Mouse (Mus musculus): ENCODE measurements around the gene Shroom1.
"Not testable (repeated sequence)": the region's sequence is repeated elsewhere in the genome, so short reads cannot be mapped to it uniquely, and the experiment has no call there.

The Shroom1 gene

DNA sequence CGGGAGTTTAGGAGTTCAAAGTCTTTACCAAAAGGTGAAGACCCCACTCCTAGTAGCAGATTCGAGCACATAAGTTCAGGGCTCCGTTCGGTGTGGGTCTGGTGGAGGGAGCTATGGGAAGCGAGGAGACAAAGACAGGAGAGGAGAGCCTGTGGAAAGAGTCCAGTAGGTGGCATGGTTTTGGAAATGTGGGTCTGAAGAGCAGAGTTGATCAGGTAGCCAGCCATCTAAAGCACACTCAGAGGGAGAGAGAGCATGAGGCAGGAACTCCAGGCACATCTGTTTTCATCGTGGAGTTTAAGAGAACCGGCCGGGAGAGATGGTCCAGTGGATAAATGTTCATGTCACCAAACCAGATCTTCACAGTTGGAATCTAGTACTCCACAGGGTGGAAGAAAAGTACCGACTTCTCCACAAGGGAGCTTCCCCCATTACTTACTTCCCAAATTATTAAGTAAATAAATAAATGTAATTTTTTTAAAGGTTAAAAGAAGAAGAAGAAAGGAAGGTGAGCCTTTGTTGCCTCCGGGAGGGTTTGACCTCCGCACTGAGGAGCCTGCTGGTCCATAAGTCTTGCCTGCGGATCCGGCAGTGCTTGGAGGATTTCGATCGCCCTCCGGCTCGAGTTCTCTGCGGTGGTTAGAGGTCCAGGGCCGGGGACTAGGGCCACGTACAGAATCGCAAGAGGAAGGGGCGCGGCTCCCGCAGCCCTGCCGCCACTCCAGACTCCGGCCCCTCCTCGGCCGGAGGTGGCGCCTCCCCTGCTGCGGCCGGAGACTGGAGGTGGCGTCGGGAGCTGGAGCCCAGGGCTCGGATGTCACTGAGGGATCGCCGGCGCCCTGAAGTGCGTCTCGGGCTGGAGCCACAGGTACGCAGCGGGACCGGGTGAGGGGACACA is at the start of gene Shroom1, which contains the start of gene Gm10447:
TSS of gene Shroom1 (plus strand) at position 732 of the 898 bp plus-strand sequence.
TSS of gene Gm10447 (minus strand) at position 637 of the 898 bp plus-strand sequence.
- DNase-seq, result peak; percentile 77

DNA sequence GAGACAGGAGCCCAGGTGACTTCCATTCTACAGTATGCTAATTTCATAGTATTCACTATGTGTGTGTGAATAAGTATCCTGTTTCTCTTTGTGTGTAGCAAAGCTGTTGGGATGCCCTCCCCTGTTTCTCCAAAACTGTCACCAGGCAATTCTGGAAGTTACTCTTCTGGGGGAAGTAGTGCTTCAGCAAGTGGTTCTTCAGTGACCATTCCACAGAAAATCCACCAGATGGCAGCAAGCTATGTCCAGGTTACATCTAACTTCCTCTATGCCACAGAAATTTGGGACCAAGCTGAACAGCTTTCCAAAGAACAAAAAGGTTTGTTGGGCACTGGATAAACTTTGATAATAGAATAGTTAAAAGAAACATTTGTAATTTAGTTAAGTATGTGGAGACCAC is 45.3 kb upstream of the Shroom1 start:
- no peak for DNase-seq

DNA sequence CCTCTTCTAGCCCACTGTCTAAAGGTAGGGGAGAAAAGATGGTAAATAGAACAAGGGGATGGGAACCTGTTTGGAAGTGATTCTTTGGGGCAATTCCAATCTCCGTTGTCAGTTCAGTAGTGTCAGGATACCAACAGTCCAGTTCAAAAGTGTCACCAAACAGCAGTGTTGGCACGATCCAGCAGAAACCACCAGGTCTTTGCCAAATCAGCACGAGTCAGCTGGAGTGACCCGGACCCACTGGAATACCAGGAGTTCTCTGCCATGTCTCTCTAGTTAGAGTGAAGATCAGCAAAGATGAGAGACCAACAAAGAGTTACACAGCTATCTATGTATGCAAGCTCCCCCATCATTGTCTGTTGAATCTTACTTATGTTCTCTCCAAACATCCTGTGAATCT is 43.1 kb upstream of the Shroom1 start:
- no peak for DNase-seq

DNA sequence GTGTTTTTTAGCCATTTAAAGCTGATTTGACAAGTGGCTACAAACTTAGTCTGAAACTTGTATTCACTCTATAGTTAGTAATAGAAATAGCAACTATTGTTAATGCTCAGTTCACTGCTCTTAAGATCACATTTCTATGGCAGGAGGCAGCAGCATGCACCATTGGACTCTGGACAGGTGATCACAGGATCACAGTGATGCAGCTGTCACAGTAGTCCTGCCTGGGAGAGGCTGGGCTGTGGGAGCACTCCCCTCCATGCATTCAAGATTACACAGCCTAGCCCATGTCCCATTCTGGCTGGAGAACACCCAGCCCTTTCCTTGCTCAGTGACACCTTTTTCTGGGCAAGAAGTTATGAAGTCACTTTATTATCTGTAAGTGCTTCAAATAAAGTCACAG is 39.0 kb upstream of the Shroom1 start:
- DNase-seq, result no peak

- DNase-seq, result no peak
Observed at GRCm38 (mm10) chr11:53423036-53423435, 34.0 kb upstream of the Shroom1 start, which contains the start of gene Leap2. Gene Leap2, minus strand, starts transcription at chr11:53423170.

- DNase-seq, result peak; percentile 33
Observed at GRCm38 (mm10) chr11:53424826-53425225, 32.2 kb upstream of the Shroom1 start.

GRCm38 (mm10) chr11:53425251-53425650 is 31.8 kb upstream of the Shroom1 start:
- no peak for DNase-seq

- DNase-seq, result no peak
Observed at GRCm38 (mm10) chr11:53425711-53426255, 31.2 kb upstream of the Shroom1 start.

- DNase-seq, result not testable (repeated sequence)
Observed at GRCm38 (mm10) chr11:53426914-53427313, 30.1 kb upstream of the Shroom1 start.

GRCm38 (mm10) chr11:53427993-53428715 is 28.9 kb upstream of the Shroom1 start:
- DNase-seq, result no peak

- no peak for DNase-seq
Observed at GRCm38 (mm10) chr11:53428716-53429057, 28.3 kb upstream of the Shroom1 start.

GRCm38 (mm10) chr11:53429182-53429581 is 27.8 kb upstream of the Shroom1 start:
- DNase-seq, result no peak

DNA sequence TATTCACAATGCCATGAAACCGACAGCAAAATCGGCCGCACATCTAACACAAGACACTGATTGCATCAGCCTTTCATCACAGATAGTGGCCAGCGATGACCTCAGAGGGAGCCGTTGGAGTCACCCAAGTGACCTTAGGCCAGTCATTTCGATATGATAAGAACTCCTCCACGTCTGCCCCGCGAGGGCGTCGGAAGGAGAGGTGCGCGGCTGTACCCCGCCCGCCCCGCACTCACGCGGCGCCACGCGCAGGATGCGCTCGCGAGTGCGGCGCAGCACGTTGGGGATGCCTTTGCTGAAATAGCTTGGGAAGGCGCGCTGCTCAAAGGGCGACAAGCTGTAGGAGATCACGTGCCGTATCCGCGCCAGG is 26.7 kb upstream of the Shroom1 start:
- no peak for DNase-seq

GRCm38 (mm10) chr11:53430670-53431346 is 26.2 kb upstream of the Shroom1 start, which contains the start of the genes Uqcrq and Gdf9:
Gene Uqcrq, minus strand, starts transcription at chr11:53430831.
Gene Gdf9, plus strand, starts transcription at chr11:53431023.
- DNase-seq, result peak; percentile 99

DNA sequence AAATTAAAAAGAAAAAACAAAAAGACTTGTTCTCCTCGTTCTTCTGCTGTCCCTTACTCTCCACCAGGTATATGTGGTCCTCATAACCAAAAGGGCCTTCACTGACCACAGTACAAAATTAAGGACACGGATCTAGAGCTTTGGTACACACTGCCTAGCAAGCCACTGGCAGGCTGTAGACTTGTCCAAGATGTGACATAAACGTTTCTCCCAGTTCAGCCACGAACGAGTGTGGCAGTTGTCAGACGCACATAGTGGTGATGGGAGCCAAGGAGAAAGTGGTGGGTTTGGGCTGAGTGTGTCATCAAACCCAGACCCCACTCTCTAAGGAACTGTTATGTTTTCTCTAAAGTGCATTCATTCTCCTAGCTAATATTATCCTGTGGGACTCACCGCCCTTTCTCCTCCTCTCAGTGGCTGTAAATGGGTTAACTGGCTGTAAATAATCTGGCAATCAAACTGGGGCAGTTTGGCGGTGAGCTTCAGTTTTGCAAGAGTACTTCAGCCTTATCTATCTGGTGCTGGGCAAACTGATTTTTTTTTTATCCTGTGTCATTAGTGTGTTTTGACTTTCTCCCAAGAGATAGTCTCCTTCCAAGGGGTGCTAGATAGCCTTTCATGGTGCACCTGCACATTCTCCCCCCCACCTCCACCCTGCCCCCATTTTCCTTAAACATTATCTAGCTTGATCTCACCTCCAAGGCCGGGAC is 25.5 kb upstream of the Shroom1 start:
- peak; percentile 36 for DNase-seq

DNA sequence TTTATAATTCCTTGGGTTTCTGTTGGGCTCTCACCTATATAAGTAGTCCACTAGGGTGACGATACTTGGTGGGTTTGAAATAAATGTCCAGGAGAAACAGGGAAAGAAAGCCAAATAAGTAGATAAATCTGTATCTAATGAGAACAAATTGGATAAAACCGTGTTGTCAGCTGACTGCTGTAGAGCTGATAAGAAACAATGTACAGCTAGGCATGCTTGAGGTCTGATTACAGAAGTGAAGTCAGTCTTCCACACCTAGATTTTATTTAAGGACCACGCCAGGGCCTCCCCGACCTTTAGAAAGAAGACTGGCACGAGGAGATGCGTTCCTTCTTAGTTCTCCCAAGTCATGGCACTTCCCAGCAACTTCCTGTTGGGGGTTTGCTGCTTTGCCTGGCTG is 23.9 kb upstream of the Shroom1 start:
- DNase-seq, result no peak

GRCm38 (mm10) chr11:53435504-53435903 is 21.5 kb upstream of the Shroom1 start:
- DNase-seq, result no peak

DNA sequence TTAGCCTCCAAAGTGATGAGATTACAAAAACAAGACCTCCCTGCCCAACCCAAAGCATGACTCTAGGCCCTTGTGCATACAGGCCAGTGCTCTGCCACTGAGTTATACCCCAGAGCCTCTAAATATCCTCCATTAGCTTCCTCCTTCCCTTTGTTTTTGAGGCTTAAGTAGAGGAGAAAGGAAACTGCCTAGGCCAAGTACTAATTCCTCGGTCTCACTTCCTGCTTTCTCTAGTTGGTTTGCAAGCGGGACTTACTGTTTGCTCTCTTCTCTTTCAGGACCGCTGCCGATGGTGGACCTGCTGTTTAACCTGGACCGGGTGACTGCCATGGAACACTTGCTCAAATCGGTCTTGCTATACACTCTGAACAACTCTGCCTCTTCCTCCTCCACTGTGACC is 20.7 kb upstream of the Shroom1 start:
- no peak for DNase-seq

DNA sequence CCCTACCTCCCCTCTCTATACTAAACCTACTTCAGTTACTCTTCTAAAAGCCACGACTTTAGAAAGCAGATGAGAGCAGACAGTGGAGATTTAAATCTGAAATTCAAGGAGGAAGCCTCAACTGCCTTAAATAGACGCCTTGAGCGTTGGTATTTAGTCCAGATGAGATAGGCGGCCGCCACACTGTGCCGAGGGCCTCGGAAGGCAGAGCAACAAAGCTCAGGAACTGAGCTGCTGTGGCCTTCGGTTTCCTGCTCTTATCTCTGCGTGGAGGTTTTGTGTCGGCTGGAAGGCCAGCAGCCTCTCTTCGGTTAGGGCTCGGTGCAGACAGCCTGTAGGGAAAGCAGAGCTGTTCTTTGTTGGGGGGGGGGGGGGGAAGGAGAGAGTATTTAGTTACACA is 15.1 kb upstream of the Shroom1 start:
- no peak for DNase-seq

DNA sequence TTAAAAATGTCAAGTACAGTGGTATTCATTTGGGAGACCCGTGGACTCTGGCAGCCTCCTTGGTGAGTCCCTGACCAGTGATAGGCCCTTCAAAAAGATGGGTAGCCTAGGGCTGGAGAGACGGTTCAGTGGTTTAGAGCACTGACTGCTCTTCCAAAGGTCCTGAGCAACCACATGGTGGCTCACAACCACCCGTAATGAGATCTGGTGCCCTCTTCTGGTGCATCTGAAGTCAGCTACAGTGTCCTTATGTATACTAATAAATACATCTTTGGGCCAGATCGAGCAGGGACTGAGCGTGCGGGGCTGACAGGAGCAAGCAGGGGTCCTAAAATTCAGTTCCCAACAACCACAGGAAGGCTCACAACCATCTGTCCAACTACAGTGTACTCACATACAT is 13.1 kb upstream of the Shroom1 start:
- DNase-seq, result peak; percentile 59

DNA sequence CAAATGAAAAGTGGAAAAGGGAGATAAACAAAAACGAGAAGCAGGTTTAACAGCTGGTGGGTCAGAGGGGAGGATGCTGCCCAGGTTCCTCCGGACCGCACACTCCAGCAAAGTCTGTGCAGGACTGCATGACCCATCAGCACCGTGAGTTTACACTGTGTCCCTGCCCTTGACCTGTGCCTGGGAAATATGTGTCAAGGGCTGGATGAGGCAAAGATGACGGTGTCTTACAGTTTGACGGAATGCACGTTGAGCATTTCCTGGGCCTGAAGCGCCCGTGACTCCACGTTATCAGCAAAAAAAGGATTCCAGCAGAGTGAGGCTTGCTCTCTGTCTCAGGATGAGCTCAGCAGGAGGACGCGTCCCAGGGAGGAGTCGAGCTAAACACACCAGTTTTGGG is 11.4 kb upstream of the Shroom1 start:
- no peak for DNase-seq

GRCm38 (mm10) chr11:53446183-53446582 is 10.8 kb upstream of the Shroom1 start:
- DNase-seq, result no peak

Measured in kidney, postnatal 10 days (tissue).